Mouse (Mus musculus): ENCODE results near the gene Yaf2. TPM values are rescaled to one million over a fixed set of nuclear protein-coding genes. Genes with fewer than 3 reads are reported as not detected.
A peak's percentile ranks its signal among the peaks of the same experiment; 100 is the strongest.

Yaf2 gene
- polyA plus RNA-seq, 1 experiment from 2014 or later = 70.4 TPM

DNA sequence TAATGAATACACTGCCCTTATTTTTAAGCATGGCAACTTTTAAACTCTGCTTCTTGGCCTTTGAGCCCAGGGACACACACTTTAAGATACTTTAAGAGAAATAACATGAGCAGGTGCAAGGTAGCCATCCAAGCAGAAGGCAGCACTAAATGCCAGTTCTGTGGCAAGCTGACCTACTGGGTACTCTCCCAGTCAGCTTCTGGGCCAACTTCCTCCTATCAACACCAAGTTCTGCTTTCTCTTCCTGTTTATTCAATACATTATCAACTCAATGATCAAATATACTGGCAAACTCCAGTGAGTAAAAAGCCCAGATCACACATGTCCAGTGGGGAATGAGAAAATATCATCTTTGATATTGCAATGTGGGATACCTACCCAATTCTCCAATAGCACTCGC lies 68.7 kb downstream of the Yaf2 start:
- WGBS = 90% methylated on average over 1 of the region's 1 CpGs
- no peak overlapping the region for H3K9ac ChIP-seq (replicated peaks)
- ATAC-seq (ENCODE audit: insufficient number of reproducible peaks, insufficient read depth, low FRiP score, low TSS enrichment, low read depth) = no peak

GRCm38 (mm10) chr15:93267479-93267878 lies 69.3 kb downstream of the Yaf2 start:
- Histone ChIP-seq H3K9me3 (no peaks in the 10 kb centered on the region), H3K4me2 (no peak overlapping the region), H3K27ac (no peak overlapping the region), H3K9ac (replicated peaks) (no peak overlapping the region), H3K27me3 (no peaks in the 10 kb centered on the region), H3K4me1 (replicated peaks) (peaks cover 7% of the 10 kb centered on the region), H3K4me3 (replicated peaks) (no peak overlapping the region), H3K36me3 (peaks cover 19% of the 10 kb centered on the region; the same call in 1 of the 2 replicates)
- WGBS = 84% methylated on average over 8 of the region's 8 CpGs
- no peak for ATAC-seq (ENCODE audit: insufficient number of reproducible peaks, insufficient read depth, low FRiP score, low TSS enrichment, low read depth)

More for the DNA sequence above, 68.7 kb downstream of the Yaf2 start:
- Histone ChIP-seq H3K4me2 (no peak overlapping the region), H3K36me3 (peaks cover 20% of the 10 kb centered on the region; the same call in 1 of the 2 replicates), H3K4me3 (replicated peaks) (no peak overlapping the region), H3K9me3 (no peaks in the 10 kb centered on the region), H3K4me1 (replicated peaks) (peaks cover 12% of the 10 kb centered on the region), H3K27ac (no peak overlapping the region), H3K27me3 (no peaks in the 10 kb centered on the region)

- peaks cover 20% of the 10 kb centered on the region for H3K36me3 ChIP-seq
- H3K27ac ChIP-seq = no peak overlapping the region
- peaks cover 4% of the 10 kb centered on the region for H3K4me1 ChIP-seq (replicated peaks)
- no peak for ATAC-seq (ENCODE audit: insufficient number of reproducible peaks, insufficient read depth, low FRiP score, low TSS enrichment, low read depth)
- no peak overlapping the region for H3K4me2 ChIP-seq
- no peaks in the 10 kb centered on the region for H3K27me3 ChIP-seq
- H3K9ac ChIP-seq (replicated peaks) = no peak overlapping the region
- 84% methylated on average over 16 of the region's 16 CpGs for WGBS
- H3K9me3 ChIP-seq = no peaks in the 10 kb centered on the region
- no peak overlapping the region for H3K4me3 ChIP-seq (replicated peaks)
These were observed 70.4 kb downstream of the Yaf2 start for GRCm38 (mm10) chr15:93266361-93266760.

- H3K4me1 ChIP-seq (replicated peaks) = peaks cover 4% of the 10 kb centered on the region
- no peak overlapping the region for H3K4me3 ChIP-seq (replicated peaks)
- H3K27me3 ChIP-seq = no peaks in the 10 kb centered on the region
- no peak overlapping the region for H3K4me2 ChIP-seq
- H3K9ac ChIP-seq (replicated peaks) = no peak overlapping the region
- peaks cover 25% of the 10 kb centered on the region for H3K36me3 ChIP-seq
- no peaks in the 10 kb centered on the region for H3K9me3 ChIP-seq
- ATAC-seq (ENCODE audit: insufficient number of reproducible peaks, insufficient read depth, low FRiP score, low TSS enrichment, low read depth) = no peak
- no peak overlapping the region for H3K27ac ChIP-seq
- WGBS = 59% methylated on average over 2 of the region's 2 CpGs
These were observed 71.0 kb downstream of the Yaf2 start for GRCm38 (mm10) chr15:93265728-93266127.

GRCm38 (mm10) chr15:93265231-93265630 lies 71.5 kb downstream of the Yaf2 start:
- Histone ChIP-seq H3K9me3 (no peaks in the 10 kb centered on the region), H3K27ac (no peak overlapping the region), H3K27me3 (no peaks in the 10 kb centered on the region), H3K4me2 (no peak overlapping the region), H3K4me1 (replicated peaks) (peaks cover 4% of the 10 kb centered on the region), H3K4me3 (replicated peaks) (no peak overlapping the region), H3K36me3 (peaks cover 24% of the 10 kb centered on the region), H3K9ac (replicated peaks) (no peak overlapping the region)
- 74% methylated on average over 3 of the region's 3 CpGs for WGBS
- ATAC-seq (ENCODE audit: insufficient number of reproducible peaks, insufficient read depth, low FRiP score, low TSS enrichment, low read depth) = no peak

- H3K4me2 ChIP-seq = no peak overlapping the region
- ATAC-seq (ENCODE audit: insufficient number of reproducible peaks, insufficient read depth, low FRiP score, low TSS enrichment, low read depth) = no peak
- no peak overlapping the region for H3K9ac ChIP-seq (replicated peaks)
- no peak overlapping the region for H3K27ac ChIP-seq
- WGBS = 96% methylated on average over 3 of the region's 3 CpGs
- no peak overlapping the region for H3K4me3 ChIP-seq (replicated peaks)
- H3K36me3 ChIP-seq = peaks cover 22% of the 10 kb centered on the region
- peaks cover 4% of the 10 kb centered on the region for H3K4me1 ChIP-seq (replicated peaks)
- H3K9me3 ChIP-seq = no peaks in the 10 kb centered on the region
- no peaks in the 10 kb centered on the region for H3K27me3 ChIP-seq
These were observed 72.5 kb downstream of the Yaf2 start for GRCm38 (mm10) chr15:93264221-93264620.

DNA sequence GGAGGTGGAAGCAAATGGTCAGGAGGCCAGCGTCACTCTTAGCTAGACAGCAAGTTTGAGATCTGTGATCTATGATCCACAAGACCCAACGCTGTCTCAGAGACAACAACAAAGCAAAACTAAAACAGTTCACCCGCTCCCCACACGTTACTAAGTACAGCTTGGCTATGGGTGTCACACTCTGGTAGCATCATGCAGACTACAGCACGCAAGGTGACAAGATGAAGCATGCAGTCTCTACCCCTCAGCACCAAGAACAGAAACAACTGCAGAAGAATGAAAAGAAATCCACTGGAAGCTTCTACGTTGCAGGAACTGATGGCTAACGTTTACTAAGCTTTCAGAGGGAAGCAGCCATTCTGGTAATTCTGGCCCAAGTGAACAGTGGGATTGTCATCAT lies 73.2 kb downstream of the Yaf2 start:
- Histone ChIP-seq H3K27me3 (no peaks in the 10 kb centered on the region), H3K9me3 (no peaks in the 10 kb centered on the region), H3K4me2 (no peak overlapping the region), H3K27ac (no peak overlapping the region), H3K36me3 (peaks cover 25% of the 10 kb centered on the region), H3K4me3 (replicated peaks) (no peak overlapping the region), H3K9ac (replicated peaks) (no peak overlapping the region), H3K4me1 (replicated peaks) (peaks cover 4% of the 10 kb centered on the region)
- ATAC-seq (ENCODE audit: insufficient number of reproducible peaks, insufficient read depth, low FRiP score, low TSS enrichment, low read depth) = no peak
- WGBS = 87% methylated on average over 7 of the region's 7 CpGs

GRCm38 (mm10) chr15:93262818-93263217 lies 73.9 kb downstream of the Yaf2 start:
- Histone ChIP-seq H3K36me3 (peaks cover 33% of the 10 kb centered on the region), H3K9ac (replicated peaks) (no peak overlapping the region), H3K27me3 (no peaks in the 10 kb centered on the region), H3K4me1 (replicated peaks) (peaks cover 4% of the 10 kb centered on the region), H3K4me3 (replicated peaks) (no peak overlapping the region), H3K27ac (no peak overlapping the region), H3K9me3 (no peaks in the 10 kb centered on the region), H3K4me2 (no peak overlapping the region)
- ATAC-seq (ENCODE audit: insufficient number of reproducible peaks, insufficient read depth, low FRiP score, low TSS enrichment, low read depth) = no peak
- 68% methylated on average over 5 of the region's 5 CpGs for WGBS

- Histone ChIP-seq H3K4me1 (replicated peaks) (peaks cover under 1% of the 10 kb centered on the region; the same call in 1 of the 2 replicates), H3K9me3 (no peaks in the 10 kb centered on the region), H3K4me3 (replicated peaks) (no peak overlapping the region), H3K9ac (replicated peaks) (no peak overlapping the region), H3K4me2 (no peak overlapping the region), H3K27me3 (no peaks in the 10 kb centered on the region), H3K36me3 (peaks cover 37% of the 10 kb centered on the region), H3K27ac (no peak overlapping the region)
- ATAC-seq (ENCODE audit: insufficient number of reproducible peaks, insufficient read depth, low FRiP score, low TSS enrichment, low read depth) = no peak
- 89% methylated on average over 5 of the region's 5 CpGs for WGBS
These were observed 74.5 kb downstream of the Yaf2 start for GRCm38 (mm10) chr15:93262274-93262673.

GRCm38 (mm10) chr15:93259933-93260332 lies 76.8 kb downstream of the Yaf2 start:
- H3K9ac ChIP-seq (replicated peaks) = no peak overlapping the region
- no peak overlapping the region for H3K4me2 ChIP-seq
- no peak overlapping the region for H3K4me3 ChIP-seq (replicated peaks)
- WGBS = 76% methylated on average over 8 of the region's 8 CpGs
- H3K9me3 ChIP-seq = no peaks in the 10 kb centered on the region
- no peaks in the 10 kb centered on the region for H3K27me3 ChIP-seq
- H3K36me3 ChIP-seq = peaks cover 53% of the 10 kb centered on the region
- no peak overlapping the region for H3K27ac ChIP-seq
- ATAC-seq (ENCODE audit: insufficient number of reproducible peaks, insufficient read depth, low FRiP score, low TSS enrichment, low read depth) = no peak
- H3K4me1 ChIP-seq (replicated peaks) = peaks cover 6% of the 10 kb centered on the region; the same call in 1 of the 2 replicates

GRCm38 (mm10) chr15:93255295-93255694 lies 81.4 kb downstream of the Yaf2 start:
- no peaks in the 10 kb centered on the region for H3K9me3 ChIP-seq
- H3K36me3 ChIP-seq = peaks cover 63% of the 10 kb centered on the region
- no peak overlapping the region for H3K4me3 ChIP-seq (replicated peaks)
- H3K27me3 ChIP-seq = no peaks in the 10 kb centered on the region
- peaks cover 10% of the 10 kb centered on the region; the same call in 1 of the 2 replicates for H3K4me1 ChIP-seq (replicated peaks)
- ATAC-seq (ENCODE audit: insufficient number of reproducible peaks, insufficient read depth, low FRiP score, low TSS enrichment, low read depth) = no peak
- no peak overlapping the region for H3K4me2 ChIP-seq
- H3K27ac ChIP-seq = peak overlapping the region; percentile 45; the same call in 1 of the 2 replicates
- H3K9ac ChIP-seq (replicated peaks) = no peak overlapping the region
- 29% methylated on average over 10 of the region's 10 CpGs for WGBS

DNA sequence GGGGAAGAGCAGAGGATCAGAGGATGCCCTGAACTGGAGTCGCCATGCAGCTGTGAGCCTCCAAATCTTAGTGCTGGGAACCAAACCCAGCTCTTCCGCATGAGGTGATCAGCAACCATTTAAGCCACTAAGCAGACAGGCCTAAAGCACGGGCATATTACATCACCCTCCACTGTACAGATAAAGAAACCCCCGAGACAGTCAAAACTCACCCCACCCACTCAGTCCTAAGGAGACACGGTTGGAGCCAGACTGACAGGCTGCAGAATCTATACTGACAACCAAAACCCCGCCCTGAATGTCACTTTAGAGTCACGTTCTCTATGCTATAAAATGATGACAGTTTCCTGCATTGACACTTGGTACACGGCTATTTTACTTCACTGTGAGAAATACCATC lies 83.6 kb downstream of the Yaf2 start:
- 87% methylated on average over 8 of the region's 8 CpGs for WGBS

More for the DNA sequence above, 83.6 kb downstream of the Yaf2 start:
- Histone ChIP-seq H3K4me3 (replicated peaks) (no peak overlapping the region), H3K27me3 (no peaks in the 10 kb centered on the region), H3K4me1 (replicated peaks) (peaks cover 10% of the 10 kb centered on the region; the same call in 1 of the 2 replicates), H3K36me3 (peaks cover 65% of the 10 kb centered on the region), H3K9me3 (no peaks in the 10 kb centered on the region), H3K4me2 (no peak overlapping the region), H3K27ac (no peak overlapping the region), H3K9ac (replicated peaks) (no peak overlapping the region)
- ATAC-seq (ENCODE audit: insufficient number of reproducible peaks, insufficient read depth, low FRiP score, low TSS enrichment, low read depth) = no peak

Measured in limb, embryonic 12.5 days (tissue).